Mouse (Mus musculus): ENCODE data around the gene Rabgef1. TPM values are rescaled to one million over a fixed set of nuclear protein-coding genes. Genes with fewer than 3 reads are reported as not detected.

Rabgef1 gene
- total and polyA plus RNA-seq, 3 experiments, result 25.8 to 35.1 TPM; not detected in 1

- TF ChIP-seq CHD1 (IDR thresholded peaks at IDR 0.05; ENCODE audit: low read depth, low read length), result peak; percentile 85; the same call in 1 of the 2 replicates
These were observed 1.4 kb downstream of the Rabgef1 start (continued) for GRCm38 (mm10) chr5:130173012-130173411.

GRCm38 (mm10) chr5:130177871-130178270 lies 6.3 kb downstream of the Rabgef1 start:
- H3K4me3 ChIP-seq (ENCODE audit: control insufficient read depth in 1 of 2, insufficient read depth in 1 of 2, low read depth in 2 of 2, low read length in 2 of 2), result no peak overlapping the region
- peaks cover 80% of the 10 kb centered on the region for H3K79me2 ChIP-seq (ENCODE audit: control insufficient read depth, insufficient read depth, low read length, poor library complexity)
- no peak for DNase-seq (ENCODE audit: low read depth, low spot score)
- H3K9me3 ChIP-seq (replicated peaks; ENCODE audit: insufficient read depth, low read length), result no peaks in the 10 kb centered on the region
- peaks cover 15 to 30% of the 10 kb centered on the region in 2 experiments for H3K4me1 ChIP-seq (ENCODE audit: control insufficient read depth in 1 of 2, insufficient read depth in 2 of 2, low read length in 2 of 2)
- H3K9ac ChIP-seq (ENCODE audit: control insufficient read depth, low read depth, low read length, poor library complexity, severe bottlenecking), result no peak overlapping the region
- H3K27ac ChIP-seq (ENCODE audit: control insufficient read depth, low read depth, low read length), result no peak overlapping the region
- H3K27me3 ChIP-seq (ENCODE audit: control insufficient read depth in 1 of 2, insufficient read depth in 2 of 2, low read length in 2 of 2), result no peaks in the 10 kb centered on the region
- peaks cover 6 to 28% of the 10 kb centered on the region in 2 experiments for H3K36me3 ChIP-seq (ENCODE audit: control insufficient read depth in 1 of 2, insufficient read depth in 2 of 2, low read length in 2 of 2)
- TF ChIP-seq TAL1 (IDR thresholded peaks at IDR 0.05; ENCODE audit: low read length) (no peak), MAZ (IDR thresholded peaks at IDR 0.05; ENCODE audit: low read depth, low read length) (no peak), MEF2A (IDR thresholded peaks at IDR 0.05; ENCODE audit: extremely low read depth, insufficient replicate concordance, low read depth, low read length, poor library complexity, severe bottlenecking) (no peak), BHLHE40 (IDR thresholded peaks at IDR 0.05; ENCODE audit: borderline replicate concordance, low read depth, low read length) (no peak), ZC3H11A (IDR thresholded peaks at IDR 0.05; ENCODE audit: low read depth, low read length) (no peak), USF2 (IDR thresholded peaks at IDR 0.05; ENCODE audit: borderline replicate concordance in 1 of 2, insufficient read depth in 1 of 2, low read depth in 1 of 2, low read length in 2 of 2) (no peak), UBTF (IDR thresholded peaks at IDR 0.05; ENCODE audit: borderline replicate concordance, insufficient read depth, low read depth, low read length) (no peak), EP300 (IDR thresholded peaks at IDR 0.05; ENCODE audit: low read depth in 1 of 2, low read length in 2 of 2) (no peak), MAX (IDR thresholded peaks at IDR 0.05; ENCODE audit: low read length) (no peak), NRF1 (IDR thresholded peaks at IDR 0.05; ENCODE audit: insufficient read depth, low read depth, low read length, poor library complexity, severe bottlenecking) (no peak)

GRCm38 (mm10) chr5:130180362-130180761 lies 8.8 kb downstream of the Rabgef1 start:
- no peak for TF ChIP-seq MYC (IDR thresholded peaks at IDR 0.05; ENCODE audit: low read depth, low read length)
- TF ChIP-seq E2F4 (IDR thresholded peaks at IDR 0.05; ENCODE audit: borderline replicate concordance, low read depth, low read length), result no peak
- TF ChIP-seq MXI1 (IDR thresholded peaks at IDR 0.05; ENCODE audit: low read depth, low read length), result no peak
- TF ChIP-seq CHD2 (IDR thresholded peaks at IDR 0.05; ENCODE audit: low read length), result no peak
- TF ChIP-seq RCOR1 (IDR thresholded peaks at IDR 0.05; ENCODE audit: low read depth, low read length), result no peak
- no peak for TF ChIP-seq TAL1 (IDR thresholded peaks at IDR 0.05; ENCODE audit: low read length)
- no peak for TF ChIP-seq NELFE (IDR thresholded peaks at IDR 0.05; ENCODE audit: low read depth, low read length)
- TF ChIP-seq NRF1 (IDR thresholded peaks at IDR 0.05; ENCODE audit: insufficient read depth, low read depth, low read length, poor library complexity, severe bottlenecking), result no peak
- no peak for TF ChIP-seq MAX (IDR thresholded peaks at IDR 0.05; ENCODE audit: low read length)
- TF ChIP-seq SMC3 (IDR thresholded peaks at IDR 0.05; ENCODE audit: low read depth, low read length), result 0 out of 2 replicates have a peak, but pooled peaks have one; percentile 10
- no peak for TF ChIP-seq ELF1 (IDR thresholded peaks at IDR 0.05; ENCODE audit: low read depth, low read length)
- TF ChIP-seq MYB (IDR thresholded peaks at IDR 0.05; ENCODE audit: low read depth, low read length), result no peak
- TF ChIP-seq CTCF (IDR thresholded peaks at IDR 0.05 in 2 of 3, conservative IDR thresholded peaks at IDR 0.05 in 1 of 3; ENCODE audit: control insufficient read depth in 1 of 3, insufficient read depth in 1 of 3, low read depth in 2 of 3, low read length in 3 of 3, poor library complexity in 1 of 3, severe bottlenecking in 1 of 3), result peak in 2 of 3 experiments; percentile 29 to 35; a peak in 3 of 6 replicates
- TF ChIP-seq ZKSCAN1 (IDR thresholded peaks at IDR 0.05; ENCODE audit: low read depth, low read length), result no peak
- Histone ChIP-seq H3K9ac (ENCODE audit: control insufficient read depth, low read depth, low read length, poor library complexity, severe bottlenecking) (no peak overlapping the region), H3K27ac (ENCODE audit: control insufficient read depth, low read depth, low read length) (no peak overlapping the region), H3K27me3 (ENCODE audit: control insufficient read depth in 1 of 2, insufficient read depth in 2 of 2, low read length in 2 of 2) (no peaks in the 10 kb centered on the region), H3K4me1 (ENCODE audit: control insufficient read depth in 1 of 2, insufficient read depth in 2 of 2, low read length in 2 of 2) (peaks cover 0 to 8% of the 10 kb centered on the region in 2 experiments; a peak in 2 of 4 replicates), H3K36me3 (ENCODE audit: control insufficient read depth in 1 of 2, insufficient read depth in 2 of 2, low read length in 2 of 2) (peaks cover 6 to 8% of the 10 kb centered on the region in 2 experiments; a peak in 3 of 4 replicates), H3K79me2 (ENCODE audit: control insufficient read depth, insufficient read depth, low read length, poor library complexity) (peaks cover 72% of the 10 kb centered on the region), H3K4me3 (ENCODE audit: control insufficient read depth in 1 of 2, insufficient read depth in 1 of 2, low read depth in 2 of 2, low read length in 2 of 2) (no peak overlapping the region), H3K9me3 (replicated peaks; ENCODE audit: insufficient read depth, low read length) (no peaks in the 10 kb centered on the region)
- DNase-seq (ENCODE audit: low read depth, low spot score), result no peak

All from MEL (cell line).